25 mouse cellular contexts compared by ENCODE assay signal in the genomic region with DNA sequence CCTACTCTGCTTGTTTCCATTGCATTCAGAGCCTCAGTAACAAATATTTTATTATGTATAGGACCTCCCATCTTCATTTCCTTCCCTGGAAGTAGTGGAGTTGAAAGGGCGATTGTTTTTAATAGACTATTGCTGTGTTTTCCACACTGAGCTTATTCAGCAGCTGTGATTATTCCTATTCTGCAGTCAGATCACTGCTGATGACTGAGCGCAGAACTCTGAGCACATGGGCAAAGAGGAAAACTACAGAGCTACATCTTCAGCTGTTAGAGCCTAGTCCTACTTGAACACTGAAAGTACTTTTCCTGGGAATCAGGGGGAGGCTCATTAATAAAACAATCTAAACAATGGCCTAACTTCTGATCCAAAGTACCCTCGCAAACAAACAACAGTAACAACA. TPM values are rescaled to one million over a fixed set of nuclear protein-coding genes. Genes with fewer than 3 reads are reported as not detected.
DNase-seq lines count a peak whose midpoint lies in the region; ATAC-seq and TF ChIP-seq lines count a peak whose summit lies in the region.
"Had no signal": no experiment of that assay in that cellular context is flagged by ENCODE, and none has a peak within 500 bp of the region (broad histone marks: within the 10 kb centered on the region; RNA-seq: fewer than 3 reads in every experiment).

No protein-coding gene starts in this region.

- TF ChIP-seq CTCF in forebrain, postnatal 0 days (IDR thresholded peaks at IDR 0.05; ENCODE audit: low read depth): no peak
- no peak for TF ChIP-seq CTCF in brain, embryonic 14.5 days (IDR thresholded peaks at IDR 0.05; ENCODE audit: borderline replicate concordance, extremely low read depth, insufficient read depth, insufficient read length)
- TF ChIP-seq CTCF in lung, adult 2 months (IDR thresholded peaks at IDR 0.05; ENCODE audit: insufficient read depth, low read length): no peak

- no peak overlapping the region for H3K9ac ChIP-seq in forebrain, postnatal 0 days
- H3K9ac ChIP-seq in forebrain, embryonic 11.5 days (ENCODE audit: low read length): no peak overlapping the region
- no peak overlapping the region for H3K9ac ChIP-seq in hindbrain, embryonic 16.5 days (ENCODE audit: low read depth, low read length)
- H3K9ac ChIP-seq in hindbrain, embryonic 14.5 days: no peak overlapping the region
- H3K9ac ChIP-seq: embryonic facial prominence, embryonic 13.5 days; embryonic facial prominence, embryonic 15.5 days; forebrain, embryonic 12.5 days; forebrain, embryonic 15.5 days had no signal

- H3K4me1 ChIP-seq in forebrain, postnatal 0 days (ENCODE audit: insufficient read depth): 0 out of 2 replicates have a peak, but pooled peaks cover 5% of the 10 kb centered on the region
- H3K4me1 ChIP-seq in forebrain, embryonic 11.5 days (replicated peaks; ENCODE audit: control insufficient read depth, insufficient read depth, low read length): no peaks in the 10 kb centered on the region
- no peaks in the 10 kb centered on the region for H3K4me1 ChIP-seq in hindbrain, embryonic 16.5 days (ENCODE audit: control insufficient read depth, insufficient read depth, low read depth, low read length)
- peaks cover 7% of the 10 kb centered on the region for H3K4me1 ChIP-seq in hindbrain, embryonic 14.5 days (replicated peaks; ENCODE audit: control insufficient read depth, insufficient read depth, low read length)
- H3K4me1 ChIP-seq in lung, adult 2 months (ENCODE audit: control insufficient read depth, insufficient read depth, low read length): no peaks in the 10 kb centered on the region
- H3K4me1 ChIP-seq: embryonic facial prominence, embryonic 13.5 days; embryonic facial prominence, embryonic 15.5 days had no signal

- no peak for DNase-seq in forebrain, postnatal 0 days
- DNase-seq in forebrain, embryonic 11.5 days (ENCODE audit: low spot score): no peak
- DNase-seq in hindbrain, embryonic 14.5 days (ENCODE audit: low spot score): no peak
- peak; percentile 19 for DNase-seq in layer of hippocampus, adult 9-11 months
- DNase-seq in layer of hippocampus, postnatal 36 days: no peak
- DNase-seq in brain, embryonic 14.5 days (ENCODE audit: low read depth): peak; percentile 26
- DNase-seq in lung, adult 2 months: no peak
- DNase-seq: adrenal gland, adult 2 months; adrenal gland, postnatal 10 days; adrenal gland, postnatal 25 days; cerebellum, adult 11 months; cerebellum, adult 18-20 months; cerebellum, adult 8-10 months; cerebellum, adult 9-11 months; cerebellum, postnatal 14 days; cerebellum, postnatal 36 days; embryo, embryonic 11 days had no signal

- peak; percentile 47; the same call in 1 of the 2 replicates for ATAC-seq in forebrain, postnatal 0 days
- no peak for ATAC-seq in forebrain, embryonic 11.5 days (replicated peaks; ENCODE audit: low FRiP score)
- ATAC-seq in hindbrain, embryonic 16.5 days: peak; percentile 63; the same call in 1 of the 2 replicates
- no peak for ATAC-seq in hindbrain, embryonic 14.5 days (ENCODE audit: low FRiP score)
- ATAC-seq: forebrain, embryonic 15.5 days had no signal

- no peaks in the 10 kb centered on the region for H3K36me3 ChIP-seq in forebrain, postnatal 0 days (ENCODE audit: insufficient read depth)
- H3K36me3 ChIP-seq in forebrain, embryonic 11.5 days (ENCODE audit: control insufficient read depth, insufficient read depth, low read length): no peaks in the 10 kb centered on the region
- no peaks in the 10 kb centered on the region for H3K36me3 ChIP-seq in hindbrain, embryonic 16.5 days (ENCODE audit: control insufficient read depth, insufficient read depth, low read length)
- H3K36me3 ChIP-seq in hindbrain, embryonic 14.5 days (replicated peaks; ENCODE audit: control insufficient read depth, insufficient read depth): no peaks in the 10 kb centered on the region
- H3K36me3 ChIP-seq: embryonic facial prominence, embryonic 13.5 days; embryonic facial prominence, embryonic 15.5 days; forebrain, embryonic 12.5 days; forebrain, embryonic 15.5 days had no signal

- H3K27ac ChIP-seq in forebrain, postnatal 0 days (ENCODE audit: low read depth, low read length): no peak overlapping the region
- no peak overlapping the region for H3K27ac ChIP-seq in forebrain, embryonic 11.5 days (ENCODE audit: low read depth, low read length)
- H3K27ac ChIP-seq in hindbrain, embryonic 16.5 days (ENCODE audit: low read depth, low read length): no peak overlapping the region
- no peak overlapping the region for H3K27ac ChIP-seq in hindbrain, embryonic 14.5 days
- H3K27ac ChIP-seq: embryonic facial prominence, embryonic 13.5 days; embryonic facial prominence, embryonic 15.5 days; forebrain, embryonic 12.5 days; forebrain, embryonic 15.5 days had no signal

- no peaks in the 10 kb centered on the region for H3K9me3 ChIP-seq in forebrain, postnatal 0 days (ENCODE audit: low read length)
- H3K9me3 ChIP-seq in forebrain, embryonic 11.5 days (ENCODE audit: control insufficient read depth, low read length): no peaks in the 10 kb centered on the region
- no peaks in the 10 kb centered on the region for H3K9me3 ChIP-seq in hindbrain, embryonic 16.5 days (ENCODE audit: control insufficient read depth, low read length)
- no peaks in the 10 kb centered on the region for H3K9me3 ChIP-seq in hindbrain, embryonic 14.5 days (ENCODE audit: control insufficient read depth, low read length)
- H3K9me3 ChIP-seq: embryonic facial prominence, embryonic 13.5 days; embryonic facial prominence, embryonic 15.5 days; forebrain, embryonic 12.5 days; forebrain, embryonic 15.5 days had no signal

- H3K4me3 ChIP-seq in forebrain, postnatal 0 days (ENCODE audit: low read depth, low read length): no peak overlapping the region
- no peak overlapping the region for H3K4me3 ChIP-seq in forebrain, embryonic 11.5 days (ENCODE audit: low read depth, low read length)
- H3K4me3 ChIP-seq in hindbrain, embryonic 16.5 days (ENCODE audit: low read length): no peak overlapping the region
- no peak overlapping the region for H3K4me3 ChIP-seq in hindbrain, embryonic 14.5 days (replicated peaks; ENCODE audit: low read length)
- no peak overlapping the region for H3K4me3 ChIP-seq in lung, adult 2 months (replicated peaks; ENCODE audit: extremely low read depth, low read depth, low read length)
- H3K4me3 ChIP-seq: embryonic facial prominence, embryonic 13.5 days; embryonic facial prominence, embryonic 15.5 days; erythroblast, embryonic 14.5 days; forebrain, embryonic 12.5 days; forebrain, embryonic 15.5 days had no signal

- H3K27me3 ChIP-seq in forebrain, postnatal 0 days (ENCODE audit: insufficient read depth, low read length): no peaks in the 10 kb centered on the region
- H3K27me3 ChIP-seq in forebrain, embryonic 11.5 days (ENCODE audit: control insufficient read depth, insufficient read depth, low read length): no peaks in the 10 kb centered on the region
- H3K27me3 ChIP-seq in hindbrain, embryonic 16.5 days (replicated peaks; ENCODE audit: control insufficient read depth, insufficient read depth, low read length): no peaks in the 10 kb centered on the region
- no peaks in the 10 kb centered on the region for H3K27me3 ChIP-seq in hindbrain, embryonic 14.5 days (ENCODE audit: control insufficient read depth, insufficient read depth, low read length)
- H3K27me3 ChIP-seq: embryonic facial prominence, embryonic 13.5 days; embryonic facial prominence, embryonic 15.5 days; forebrain, embryonic 12.5 days; forebrain, embryonic 15.5 days had no signal

- no peak for TF ChIP-seq POLR2A in brain, embryonic 14.5 days (IDR thresholded peaks at IDR 0.05; ENCODE audit: borderline replicate concordance, extremely low read depth, insufficient read depth, insufficient read length, poor library complexity, severe bottlenecking)
- no peak for TF ChIP-seq POLR2A in lung, adult 2 months (IDR thresholded peaks at IDR 0.05; ENCODE audit: borderline replicate concordance, extremely low read depth, low read depth, low read length)

- no peak overlapping the region for H3K4me2 ChIP-seq in forebrain, postnatal 0 days (ENCODE audit: low read depth)
- no peak overlapping the region for H3K4me2 ChIP-seq in forebrain, embryonic 11.5 days (ENCODE audit: low read depth, low read length, severe bottlenecking)
- no peak overlapping the region for H3K4me2 ChIP-seq in hindbrain, embryonic 16.5 days (ENCODE audit: low read length)
- no peak overlapping the region for H3K4me2 ChIP-seq in hindbrain, embryonic 14.5 days (replicated peaks)
- H3K4me2 ChIP-seq: embryonic facial prominence, embryonic 13.5 days; embryonic facial prominence, embryonic 15.5 days; forebrain, embryonic 12.5 days; forebrain, embryonic 15.5 days had no signal

- WGBS in forebrain, postnatal 0 days: 75% methylated on average over 3 of the region's 3 CpGs
- 86% methylated on average over 3 of the region's 3 CpGs for WGBS in forebrain, embryonic 11.5 days
- WGBS in hindbrain, embryonic 16.5 days: 79% methylated on average over 3 of the region's 3 CpGs
- WGBS in hindbrain, embryonic 14.5 days: 87% methylated on average over 3 of the region's 3 CpGs
- WGBS in lung, adult 2 months: 88% methylated on average over 3 of the region's 3 CpGs

RNA-seq across cellular contexts. Expression of gene Nav3, which starts 23.2 kb away (rescaled TPM):
- 72.9 and 119 TPM in 2 replicates for total RNA-seq in forebrain, postnatal 0 days (2014; rRNA removed)
- 14.3 and 20.1 TPM in 2 replicates for polyA plus RNA-seq in forebrain, postnatal 0 days (2015; fragmentation: Nextera tagmentation; extraction: Ambion mirVana)
- 4.0 and 4.3 TPM in 2 replicates for polyA plus RNA-seq in forebrain, embryonic 11.5 days (2014; fragmentation: Nextera tagmentation; extraction: Ambion mirVana)
- 16.6 and 17.7 TPM in 2 replicates for polyA plus RNA-seq in hindbrain, embryonic 16.5 days (2015; fragmentation: Nextera tagmentation; extraction: Ambion mirVana)
- 27.7 and 28.1 TPM in 2 replicates for polyA plus RNA-seq in hindbrain, embryonic 14.5 days (2014; fragmentation: Nextera tagmentation; extraction: Ambion mirVana)
- 10 to 100 TPM; 78.4 to 96.7 TPM for total RNA-seq in layer of hippocampus, postnatal 36 days (2021)
- polyA plus RNA-seq in brain, embryonic 14.5 days (2012; rRNA removed): 20.0 and 34.8 TPM in 2 replicates
- 0.38 and 0.84 TPM in 2 replicates for polyA plus RNA-seq in lung, adult 2 months (2012; rRNA removed)
- total RNA-seq: common myeloid progenitor, adult 5-6 weeks; MEL had no signal
- polyA plus RNA-seq: erythroblast, embryonic 14.5 days had no signal

Comparison
In these comparisons a context has a peak if more than half of its experiments do, and no peak if none do; other contexts are left out.
1. ATAC-seq: peak in forebrain, postnatal 0 days (single experiment) and hindbrain, embryonic 16.5 days (single experiment); none in forebrain, embryonic 11.5 days (single experiment) and hindbrain, embryonic 14.5 days (single experiment).
2. DNase-seq: peak in layer of hippocampus, adult 9-11 months (single experiment) and brain, embryonic 14.5 days (single experiment); none in forebrain, postnatal 0 days (single experiment), forebrain, embryonic 11.5 days (single experiment), hindbrain, embryonic 14.5 days (single experiment), layer of hippocampus, postnatal 36 days (0 of 2) and lung, adult 2 months (single experiment).